Mouse (Mus musculus): ENCODE measurements around the gene Stkld1. TPM values are rescaled to one million over a fixed set of nuclear protein-coding genes. Genes with fewer than 3 reads are reported as not detected.

The Stkld1 gene
- polyA plus RNA-seq, 1 experiment = 0.02 TPM

GRCm38 (mm10) chr2:26901834-26902400 lies 31.9 kb upstream of the Stkld1 start:
- peaks cover 27% of the 10 kb centered on the region for H3K36me3 ChIP-seq (ENCODE audit: control insufficient read depth, insufficient read depth)
- peak overlapping the region; percentile 95 for H3K4me3 ChIP-seq
- H3K27me3 ChIP-seq (ENCODE audit: control insufficient read depth, insufficient read depth, insufficient read length) = no peaks in the 10 kb centered on the region
- H3ac ChIP-seq (ENCODE audit: control insufficient read depth, insufficient read length) = peak overlapping the region; percentile 61
- H3K4me2 ChIP-seq (ENCODE audit: low read depth) = peak overlapping the region; percentile 97
- H3K79me2 ChIP-seq (ENCODE audit: control insufficient read depth, insufficient read depth) = peaks cover 41% of the 10 kb centered on the region
- TF ChIP-seq USF1 (IDR thresholded peaks at IDR 0.05; ENCODE audit: low read depth) (no peak), MAX (IDR thresholded peaks at IDR 0.05; ENCODE audit: low read depth) (no peak), TCF3 (IDR thresholded peaks at IDR 0.05; ENCODE audit: insufficient read length, low read depth) (no peak), MYOD1 (IDR thresholded peaks at IDR 0.05; ENCODE audit: control insufficient read depth in 1 of 3, insufficient read length in 2 of 3, low read depth in 2 of 3) (no peak), TCF12 (IDR thresholded peaks at IDR 0.05; ENCODE audit: insufficient read depth, poor library complexity, severe bottlenecking) (no peak), SRF (IDR thresholded peaks at IDR 0.05; ENCODE audit: control insufficient read depth, insufficient read length, low read depth) (no peak), E2F4 (IDR thresholded peaks at IDR 0.05; ENCODE audit: insufficient read depth) (no peak), POLR2A (IDR thresholded peaks at IDR 0.05; ENCODE audit: insufficient read length, low read depth) (no peak), POLR2AphosphoS2 (IDR thresholded peaks at IDR 0.05; ENCODE audit: insufficient read length, low read depth) (no peak)

GRCm38 (mm10) chr2:26902467-26903220 lies 31.2 kb upstream of the Stkld1 start, which contains the start of gene Surf6:
TSS of gene Surf6 (minus strand) at chr2:26902879.
- peak within 1 kb of the TSS; percentile 95 for H3K4me3 ChIP-seq
- TF ChIP-seq E2F4 (IDR thresholded peaks at IDR 0.05; ENCODE audit: insufficient read depth) (peak; percentile 20), POLR2AphosphoS2 (IDR thresholded peaks at IDR 0.05; ENCODE audit: insufficient read length, low read depth) (peak; percentile 43), TCF3 (IDR thresholded peaks at IDR 0.05; ENCODE audit: insufficient read length, low read depth) (no peak), MAX (IDR thresholded peaks at IDR 0.05; ENCODE audit: low read depth) (no peak), POLR2A (IDR thresholded peaks at IDR 0.05; ENCODE audit: insufficient read length, low read depth) (peak; percentile 50), CEBPB (IDR thresholded peaks at IDR 0.05; ENCODE audit: insufficient read depth, poor library complexity, severe bottlenecking) (no peak), REST (IDR thresholded peaks at IDR 0.05; ENCODE audit: insufficient read depth, insufficient read length) (no peak), SRF (IDR thresholded peaks at IDR 0.05; ENCODE audit: control insufficient read depth, insufficient read length, low read depth) (peak; percentile 40), USF1 (IDR thresholded peaks at IDR 0.05; ENCODE audit: low read depth) (no peak), TCF12 (IDR thresholded peaks at IDR 0.05; ENCODE audit: insufficient read depth, poor library complexity, severe bottlenecking) (peak; percentile 18), MYOG (IDR thresholded peaks at IDR 0.05; ENCODE audit: control insufficient read depth in 1 of 3, insufficient read depth in 1 of 3, insufficient read length in 2 of 3, low read depth in 2 of 3) (peak; percentile 17 to 88 (median 77)), MYOD1 (IDR thresholded peaks at IDR 0.05; ENCODE audit: control insufficient read depth in 1 of 3, insufficient read length in 2 of 3, low read depth in 2 of 3) (peak; percentile 71 to 88 (median 75))
- peak within 1 kb of the TSS; percentile 97 for H3K4me2 ChIP-seq (ENCODE audit: low read depth)
- H3ac ChIP-seq (ENCODE audit: control insufficient read depth, insufficient read length) = peak within 1 kb of the TSS; percentile 61
- H3K79me2 ChIP-seq (ENCODE audit: control insufficient read depth, insufficient read depth) = peaks cover 41% of the 10 kb centered on the region
- H3K36me3 ChIP-seq (ENCODE audit: control insufficient read depth, insufficient read depth) = peaks cover 20% of the 10 kb centered on the region
- H3K27me3 ChIP-seq (ENCODE audit: control insufficient read depth, insufficient read depth, insufficient read length) = no peaks in the 10 kb centered on the region

- Histone ChIP-seq H3K79me2 (ENCODE audit: control insufficient read depth, insufficient read depth) (peaks cover 45% of the 10 kb centered on the region), H3ac (ENCODE audit: control insufficient read depth, insufficient read length) (peak overlapping the region; percentile 61), H3K36me3 (ENCODE audit: control insufficient read depth, insufficient read depth) (peaks cover 14% of the 10 kb centered on the region), H3K4me3 (peak overlapping the region; percentile 95), H3K27me3 (ENCODE audit: control insufficient read depth, insufficient read depth, insufficient read length) (no peaks in the 10 kb centered on the region), H3K4me2 (ENCODE audit: low read depth) (peak overlapping the region; percentile 75)
- TF ChIP-seq CEBPB (IDR thresholded peaks at IDR 0.05; ENCODE audit: insufficient read depth, poor library complexity, severe bottlenecking) (peak; percentile 50; the same call in 1 of the 2 replicates), TCF12 (IDR thresholded peaks at IDR 0.05; ENCODE audit: insufficient read depth, poor library complexity, severe bottlenecking) (no peak)
Observed at GRCm38 (mm10) chr2:26903311-26903710, 30.5 kb upstream of the Stkld1 start.

GRCm38 (mm10) chr2:26905936-26906335 lies 27.9 kb upstream of the Stkld1 start:
- H3K79me2 ChIP-seq (ENCODE audit: control insufficient read depth, insufficient read depth) = peaks cover 52% of the 10 kb centered on the region
- TF ChIP-seq REST (IDR thresholded peaks at IDR 0.05; ENCODE audit: insufficient read depth, insufficient read length) (no peak), TCF12 (IDR thresholded peaks at IDR 0.05; ENCODE audit: insufficient read depth, poor library complexity, severe bottlenecking) (no peak), USF1 (IDR thresholded peaks at IDR 0.05; ENCODE audit: low read depth) (no peak), POLR2AphosphoS2 (IDR thresholded peaks at IDR 0.05; ENCODE audit: insufficient read length, low read depth) (no peak), POLR2A (IDR thresholded peaks at IDR 0.05; ENCODE audit: insufficient read length, low read depth) (no peak), CEBPB (IDR thresholded peaks at IDR 0.05; ENCODE audit: insufficient read depth, poor library complexity, severe bottlenecking) (no peak), MYOG (IDR thresholded peaks at IDR 0.05; ENCODE audit: control insufficient read depth in 1 of 3, insufficient read depth in 1 of 3, insufficient read length in 2 of 3, low read depth in 2 of 3) (no peak), E2F4 (IDR thresholded peaks at IDR 0.05; ENCODE audit: insufficient read depth) (no peak)
- no peaks in the 10 kb centered on the region for H3K27me3 ChIP-seq (ENCODE audit: control insufficient read depth, insufficient read depth, insufficient read length)
- H3K4me2 ChIP-seq (ENCODE audit: low read depth) = no peak overlapping the region
- H3K36me3 ChIP-seq (ENCODE audit: control insufficient read depth, insufficient read depth) = no peaks in the 10 kb centered on the region
- no peak overlapping the region for H3K4me3 ChIP-seq
- no peak overlapping the region for H3ac ChIP-seq (ENCODE audit: control insufficient read depth, insufficient read length)

GRCm38 (mm10) chr2:26906431-26906830 lies 27.4 kb upstream of the Stkld1 start:
- TF ChIP-seq POLR2A (IDR thresholded peaks at IDR 0.05; ENCODE audit: insufficient read length, low read depth) (no peak), E2F4 (IDR thresholded peaks at IDR 0.05; ENCODE audit: insufficient read depth) (no peak), CEBPB (IDR thresholded peaks at IDR 0.05; ENCODE audit: insufficient read depth, poor library complexity, severe bottlenecking) (no peak), TCF3 (IDR thresholded peaks at IDR 0.05; ENCODE audit: insufficient read length, low read depth) (no peak), USF1 (IDR thresholded peaks at IDR 0.05; ENCODE audit: low read depth) (no peak), TCF12 (IDR thresholded peaks at IDR 0.05; ENCODE audit: insufficient read depth, poor library complexity, severe bottlenecking) (no peak), REST (IDR thresholded peaks at IDR 0.05; ENCODE audit: insufficient read depth, insufficient read length) (no peak), MYOD1 (IDR thresholded peaks at IDR 0.05; ENCODE audit: control insufficient read depth in 1 of 3, insufficient read length in 2 of 3, low read depth in 2 of 3) (no peak), POLR2AphosphoS2 (IDR thresholded peaks at IDR 0.05; ENCODE audit: insufficient read length, low read depth) (no peak), MAX (IDR thresholded peaks at IDR 0.05; ENCODE audit: low read depth) (no peak)
- Histone ChIP-seq H3K27me3 (ENCODE audit: control insufficient read depth, insufficient read depth, insufficient read length) (no peaks in the 10 kb centered on the region), H3K79me2 (ENCODE audit: control insufficient read depth, insufficient read depth) (peaks cover 52% of the 10 kb centered on the region), H3K4me2 (ENCODE audit: low read depth) (no peak overlapping the region), H3ac (ENCODE audit: control insufficient read depth, insufficient read length) (no peak overlapping the region), H3K36me3 (ENCODE audit: control insufficient read depth, insufficient read depth) (no peaks in the 10 kb centered on the region), H3K4me3 (no peak overlapping the region)
